Mouse (Mus musculus) layer of hippocampus, adult 18-20 months (tissue): Measurements from ENCODE around the gene Ercc8. TPM values are rescaled to one million over a fixed set of nuclear protein-coding genes. Genes with fewer than 3 reads are reported as not detected.
A peak's percentile ranks its signal among the peaks of the same experiment; 100 is the strongest.

ENCODE experiments used
- DNase-seq, 2 experiments: peaks; one replicate each; pipeline ENCODE4 v3.0.0; 2022; ENCODE audit warnings: low spot score in 2 of 2
- total RNA-seq, 2 experiments: library from RNA; stranded (reverse); gene quantifications; 2 replicates each; pipeline ENCODE4 v1.2.3; 2021

The Ercc8 gene
- total RNA-seq, 2 experiments from 2014 or later, result 14.6 to 14.9 TPM

DNA sequence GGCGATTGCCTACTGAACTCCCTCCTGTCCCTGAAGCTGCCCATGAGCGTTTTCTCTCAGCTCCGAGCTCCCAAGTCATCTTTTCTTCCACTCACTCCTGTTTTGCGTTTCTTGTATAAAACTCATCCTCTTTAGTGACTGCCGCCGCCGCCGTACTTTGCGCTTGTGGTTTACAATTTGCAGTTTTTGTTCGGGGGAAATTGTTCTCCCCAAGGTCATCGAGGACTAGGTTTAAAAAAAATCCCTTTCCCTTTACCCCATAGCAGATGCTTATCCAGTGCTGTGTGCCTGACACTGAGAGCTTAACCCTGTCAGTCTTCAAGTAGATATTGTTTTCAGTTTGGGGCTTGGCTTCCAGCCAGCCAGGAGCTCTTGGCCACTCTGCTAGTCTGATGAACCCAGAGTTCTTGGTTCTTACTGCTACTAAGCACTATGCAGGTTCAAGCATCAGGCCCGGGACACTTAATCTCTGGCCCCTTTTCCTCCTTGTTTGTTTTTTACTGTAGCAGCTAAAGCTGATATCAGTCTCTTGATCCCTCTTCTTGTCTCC is 56.8 kb downstream of the Ercc8 start:
- DNase-seq, result no peak

- DNase-seq, result no peak
These were observed 61.2 kb downstream of the Ercc8 start for GRCm38 (mm10) chr13:108219773-108220172.

DNA sequence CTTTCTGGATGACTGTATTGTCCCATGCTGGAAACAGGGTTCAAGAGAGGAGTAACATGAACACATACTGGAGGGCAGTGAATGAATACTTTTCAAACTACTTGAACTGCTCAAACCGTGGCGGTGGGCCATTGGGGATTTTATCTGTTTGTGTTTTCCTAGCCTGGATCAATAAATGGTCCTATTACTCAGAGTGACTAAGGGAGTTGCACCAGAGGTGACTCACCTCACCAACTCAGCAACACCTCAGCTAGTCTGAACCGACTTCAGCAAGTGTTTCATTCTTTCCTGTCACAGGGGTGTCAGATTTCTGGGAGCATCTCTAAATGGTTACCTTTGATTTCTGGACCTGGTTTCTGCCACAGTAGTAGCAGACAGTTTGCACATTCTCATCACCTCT is 70.7 kb downstream of the Ercc8 start:
- DNase-seq, result no peak

GRCm38 (mm10) chr13:108229634-108230330 is 71.3 kb downstream of the Ercc8 start:
- no peak for DNase-seq

GRCm38 (mm10) chr13:108240012-108240411 is 81.5 kb downstream of the Ercc8 start:
- DNase-seq, result peak in 1 of 2 experiments; percentile 25

GRCm38 (mm10) chr13:108241715-108242114 is 83.2 kb downstream of the Ercc8 start:
- DNase-seq, result no peak

Other genes with a start within 250 kb of the Ercc8 start
- 10 to 100 TPM; 58.2 to 59.3 TPM for gene Smim15, start 114.3 kb upstream of the Ercc8 start, total RNA-seq
- gene Ndufaf2, start 108 bp upstream of the Ercc8 start, total RNA-seq, result 10 to 100 TPM; 21.1 to 22.8 TPM
- 1 to 10 TPM; 5.0 to 6.9 TPM for gene Elovl7, start 55.7 kb downstream of the Ercc8 start, total RNA-seq
- gene Depdc1b, start 157.6 kb downstream of the Ercc8 start, total RNA-seq, result under 1 TPM; 0.32 to 0.58 TPM